Mouse (Mus musculus) liver, embryonic 18 days (tissue): ENCODE data around the gene Pga5. TPM values are rescaled to one million over a fixed set of nuclear protein-coding genes. Genes with fewer than 3 reads are reported as not detected.

Experiments
- polyA plus RNA-seq: library from polyadenylated mRNA; depleted of rRNA; stranded (reverse); fragments of >200 nt; gene quantifications from 2 replicates; pipeline ENCODE4 v1.2.3, GENCODE M21; 2012; rRNA removed

Pga5 gene
- polyA plus RNA-seq, result 0.02 TPM in 1 of 2 replicates, not detected in the other

GRCm38 (mm10) chr19:10677915-10678771 is at the start of gene Pga5:
TSS of gene Pga5 (minus strand) at chr19:10678071.

GRCm38 (mm10) chr19:10688537-10689352 is 10.9 kb upstream of the Pga5 start, which contains the start of gene Vps37c:
TSS of gene Vps37c (plus strand) at chr19:10688735.

GRCm38 (mm10) chr19:10634106-10634871 is 43.6 kb downstream of the Pga5 start, which contains the start of gene Vwce:
TSS of gene Vwce (plus strand) at chr19:10634213.

Other genes starting within 250 kb of the Pga5 start
- 0.05 and 0.06 TPM in 2 replicates for gene Lrrc10b, start 220.6 kb downstream of the Pga5 start, polyA plus RNA-seq
- 0.18 and 0.21 TPM in 2 replicates for gene Ppp1r32, start 195.1 kb downstream of the Pga5 start, polyA plus RNA-seq
- gene Cpsf7, start 152.8 kb downstream of the Pga5 start, polyA plus RNA-seq, result 19.1 and 22.0 TPM in 2 replicates
- 18.3 and 19.4 TPM in 2 replicates for gene Sdhaf2, start 151.9 kb downstream of the Pga5 start, polyA plus RNA-seq
- gene Tmem216, start 121.8 kb downstream of the Pga5 start, polyA plus RNA-seq, result 12.5 and 14.9 TPM in 2 replicates
- 21.5 and 23.8 TPM in 2 replicates for gene Cyb561a3, start 100.9 kb downstream of the Pga5 start, polyA plus RNA-seq
- gene Tmem138, start 100.7 kb downstream of the Pga5 start, polyA plus RNA-seq, result 6.7 and 6.9 TPM in 2 replicates
- gene Ddb1, start 72.7 kb downstream of the Pga5 start, polyA plus RNA-seq, result 78.8 and 85.5 TPM in 2 replicates
- 70.0 and 78.9 TPM in 2 replicates for gene Tkfc, start 72.4 kb downstream of the Pga5 start, polyA plus RNA-seq
- 15.1 and 19.5 TPM in 2 replicates for gene Vwce, start 43.9 kb downstream of the Pga5 start, polyA plus RNA-seq
- gene Vps37c, start 10.7 kb upstream of the Pga5 start, polyA plus RNA-seq, result 5.9 and 7.1 TPM in 2 replicates
- 0.08 and 0.10 TPM in 2 replicates for gene Cd5, start 60.9 kb upstream of the Pga5 start, polyA plus RNA-seq
- 0.04 TPM in 1 of 2 replicates, not detected in the other for gene Cd6, start 152.0 kb upstream of the Pga5 start, polyA plus RNA-seq
- 8.7 and 8.9 TPM in 2 replicates for gene Slc15a3, start 161.7 kb upstream of the Pga5 start, polyA plus RNA-seq
- gene Tmem132a, start 191.9 kb upstream of the Pga5 start, polyA plus RNA-seq, result 2.2 and 2.5 TPM in 2 replicates
- 10.9 and 11.7 TPM in 2 replicates for gene Tmem109, start 203.9 kb upstream of the Pga5 start, polyA plus RNA-seq
- 77.0 and 84.9 TPM in 2 replicates for gene Prpf19, start 217.2 kb upstream of the Pga5 start, polyA plus RNA-seq
- gene Zp1, start 242.6 kb upstream of the Pga5 start, polyA plus RNA-seq, result not detected in 2 replicates